Mouse (Mus musculus) lung, adult 18-20 months (tissue): ENCODE data around the gene Ncapd2.
"Not testable (repeated sequence)": the region's sequence is repeated elsewhere in the genome, so short reads cannot be mapped to it uniquely, and the experiment has no call there.

Experiments used
- DNase-seq, 2 experiments: peaks; one replicate each; pipeline ENCODE4 v3.0.0; 2022; ENCODE audit warnings: mixed read lengths in 2 of 2

Ncapd2 gene

DNA sequence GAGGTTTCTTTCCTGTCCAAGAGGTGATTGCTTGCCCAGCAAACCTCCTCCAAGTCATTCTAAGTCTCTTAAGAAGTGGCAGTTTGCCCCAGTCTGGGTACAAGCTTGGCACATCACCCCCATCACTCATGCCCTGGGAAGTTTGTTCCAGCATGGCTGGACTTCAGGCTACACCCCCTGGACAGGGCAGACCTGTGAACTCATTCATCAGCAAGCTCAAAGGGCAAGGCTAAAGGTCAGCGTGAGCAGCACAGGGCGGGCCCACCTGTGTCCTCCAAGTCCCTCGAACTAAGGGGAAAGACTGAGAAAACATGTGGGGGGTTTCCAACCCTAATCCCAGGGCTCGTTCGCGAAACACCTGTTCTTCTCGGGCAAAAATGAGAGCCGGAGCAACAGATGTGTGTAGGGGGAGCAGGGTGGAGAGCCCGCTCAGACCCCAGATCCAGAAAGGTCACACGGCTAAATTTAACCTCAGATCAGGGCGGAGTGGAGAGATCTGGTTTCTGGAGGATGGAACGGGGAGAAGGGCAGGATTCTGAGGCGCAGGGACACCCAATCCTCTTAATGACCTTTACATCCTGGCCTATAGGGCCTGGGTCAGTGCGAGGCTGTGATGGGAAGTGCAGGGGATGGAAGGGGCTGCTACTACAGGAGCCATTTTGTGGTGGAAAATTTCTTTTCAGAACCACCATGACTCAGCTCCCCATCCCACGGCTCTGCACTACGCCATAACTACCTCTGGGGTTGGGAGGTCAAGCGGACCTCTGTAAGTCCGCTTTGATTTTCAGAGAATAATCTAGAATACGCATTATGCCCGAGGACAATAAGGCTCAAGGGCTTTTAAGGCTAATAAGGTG lies 27.5 kb downstream of the Ncapd2 start:
- peak; percentile 27 to 49 for DNase-seq

DNA sequence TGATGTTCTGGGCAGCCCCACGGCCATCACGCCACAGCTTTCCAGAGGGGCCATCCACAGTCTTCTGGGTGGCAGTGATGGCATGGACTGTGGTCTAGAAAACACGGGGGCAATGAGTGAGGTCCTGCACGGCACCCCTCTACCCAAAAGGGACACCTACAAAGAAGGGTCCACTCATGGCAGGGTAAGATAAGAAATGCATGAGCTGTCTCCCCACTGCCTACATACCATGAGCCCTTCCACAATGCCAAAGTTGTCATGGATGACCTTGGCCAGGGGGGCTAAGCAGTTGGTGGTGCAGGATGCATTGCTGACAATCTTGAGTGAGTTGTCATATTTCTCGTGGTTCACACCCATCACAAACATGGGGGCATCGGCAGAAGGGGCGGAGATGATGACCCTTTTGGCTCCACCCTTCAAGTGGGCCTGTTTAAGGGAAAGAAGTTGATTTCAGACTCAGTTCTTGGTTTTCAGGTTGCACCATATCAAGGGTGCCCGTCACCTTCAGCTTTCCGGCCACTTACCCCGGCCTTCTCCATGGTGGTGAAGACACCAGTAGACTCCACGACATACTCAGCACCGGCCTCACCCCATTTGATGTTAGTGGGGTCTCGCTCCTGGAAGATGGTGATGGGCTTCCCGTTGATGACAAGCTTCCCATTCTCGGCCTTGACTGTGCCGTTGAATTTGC lies 28.7 kb downstream of the Ncapd2 start:
- not testable (repeated sequence) for DNase-seq

DNA sequence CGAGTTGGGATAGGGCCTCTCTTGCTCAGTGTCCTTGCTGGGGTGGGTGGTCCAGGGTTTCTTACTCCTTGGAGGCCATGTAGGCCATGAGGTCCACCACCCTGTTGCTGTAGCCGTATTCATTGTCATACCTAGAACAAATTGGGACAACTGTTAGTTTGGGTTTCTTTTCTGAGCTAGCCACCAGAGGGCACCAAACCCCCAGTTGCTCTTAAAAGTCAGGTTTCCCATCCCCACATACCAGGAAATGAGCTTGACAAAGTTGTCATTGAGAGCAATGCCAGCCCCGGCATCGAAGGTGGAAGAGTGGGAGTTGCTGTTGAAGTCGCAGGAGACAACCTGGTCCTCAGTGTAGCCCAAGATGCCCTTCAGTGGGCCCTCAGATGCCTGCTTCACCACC lies 29.5 kb downstream of the Ncapd2 start:
- peak; percentile 59 to 75 for DNase-seq

DNA sequence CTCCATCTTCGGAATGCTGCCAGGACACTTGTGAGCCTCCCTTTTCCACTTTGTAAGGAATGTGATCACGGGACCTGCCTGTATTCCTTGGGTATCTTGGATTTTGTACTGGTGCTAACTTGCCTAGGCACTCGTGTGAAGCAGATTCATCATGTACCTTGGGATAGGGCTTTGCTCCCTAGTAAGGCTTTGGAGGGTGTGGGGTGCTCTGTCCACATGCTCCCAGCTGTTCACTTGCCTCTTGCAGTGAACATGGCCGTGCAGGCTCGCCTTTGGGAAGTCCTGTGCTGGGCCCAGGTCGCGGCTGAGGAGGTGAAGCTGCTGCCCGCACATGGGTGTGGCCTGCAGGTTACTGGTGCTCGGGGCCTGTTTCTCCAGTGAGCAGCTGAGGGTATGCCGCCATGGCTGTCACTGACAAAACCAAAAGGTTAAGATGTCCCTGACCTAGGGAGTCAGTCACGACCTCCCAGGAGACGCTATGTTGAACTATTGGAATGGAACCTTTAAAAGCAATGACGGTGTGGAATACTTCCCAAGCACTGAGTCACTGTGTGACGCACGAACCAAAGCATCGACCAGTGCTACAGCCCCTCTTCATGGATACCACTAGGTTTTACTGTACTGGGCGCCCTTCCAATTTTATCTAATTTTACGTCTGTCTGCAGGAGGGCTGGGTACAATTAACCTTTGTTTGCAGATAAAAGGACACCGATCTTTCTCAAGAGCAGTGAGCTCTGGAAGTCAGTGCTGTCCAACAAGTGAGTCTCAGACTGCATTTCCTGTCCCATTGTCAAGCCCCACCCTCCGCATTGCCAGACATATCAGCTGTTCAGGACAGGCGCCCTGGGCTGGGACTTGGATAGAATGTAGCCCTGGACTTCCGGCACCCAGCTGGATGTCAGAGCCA lies 30.4 kb downstream of the Ncapd2 start:
- peak; percentile 69 to 80 for DNase-seq

DNA sequence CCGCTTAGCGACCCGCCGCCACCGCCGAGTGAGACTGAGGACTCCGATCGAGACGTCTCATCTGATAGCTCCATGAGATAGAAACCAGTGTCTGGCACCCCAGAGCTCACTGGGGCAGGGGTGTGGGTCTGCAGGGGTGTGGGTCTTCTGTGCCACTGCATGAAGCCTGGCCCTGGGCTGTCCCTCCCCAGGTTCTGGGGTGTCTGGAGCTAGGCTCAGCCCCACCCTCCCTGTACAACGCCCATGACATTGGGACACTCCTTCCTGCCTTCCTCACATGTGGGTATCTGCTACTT lies 31.0 kb downstream of the Ncapd2 start:
- DNase-seq: no peak

DNA sequence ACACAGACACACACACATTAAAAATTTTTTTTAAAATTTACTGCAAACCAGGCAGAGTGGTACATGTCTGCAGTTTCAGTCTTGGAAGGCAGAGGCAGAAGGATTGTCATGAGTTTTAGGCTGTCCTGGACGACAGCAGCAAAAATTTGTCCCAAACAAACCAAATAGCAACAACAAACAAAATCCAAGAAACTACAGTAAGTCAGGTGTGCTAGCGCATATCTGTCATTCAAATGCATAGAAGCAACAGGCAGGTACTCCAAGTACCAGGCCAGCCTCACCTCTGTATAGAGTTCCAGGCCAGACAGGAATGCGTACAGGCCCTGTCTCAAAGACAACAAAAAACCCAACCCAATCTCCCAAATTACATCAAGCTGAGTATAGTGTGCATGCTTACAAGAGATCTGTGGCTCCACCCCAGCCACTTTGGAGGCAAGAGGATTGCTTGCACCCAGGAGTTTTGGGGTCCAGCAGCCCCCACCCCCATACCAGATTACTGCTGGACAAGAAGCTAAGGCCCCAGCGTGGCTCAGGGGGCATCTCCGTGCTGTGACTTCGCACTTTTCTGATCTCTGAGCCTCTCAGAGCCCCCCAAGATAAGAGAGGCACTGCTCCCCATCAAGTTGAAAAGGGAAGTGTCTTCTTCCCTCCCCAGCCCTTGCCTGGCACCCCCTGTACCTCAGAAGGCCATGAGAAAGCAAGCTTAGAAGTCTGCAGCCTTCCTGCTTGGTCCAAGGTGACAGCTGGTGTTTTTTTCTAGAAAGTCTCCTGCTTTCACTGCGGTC lies 31.5 kb downstream of the Ncapd2 start:
- DNase-seq: no peak

DNA sequence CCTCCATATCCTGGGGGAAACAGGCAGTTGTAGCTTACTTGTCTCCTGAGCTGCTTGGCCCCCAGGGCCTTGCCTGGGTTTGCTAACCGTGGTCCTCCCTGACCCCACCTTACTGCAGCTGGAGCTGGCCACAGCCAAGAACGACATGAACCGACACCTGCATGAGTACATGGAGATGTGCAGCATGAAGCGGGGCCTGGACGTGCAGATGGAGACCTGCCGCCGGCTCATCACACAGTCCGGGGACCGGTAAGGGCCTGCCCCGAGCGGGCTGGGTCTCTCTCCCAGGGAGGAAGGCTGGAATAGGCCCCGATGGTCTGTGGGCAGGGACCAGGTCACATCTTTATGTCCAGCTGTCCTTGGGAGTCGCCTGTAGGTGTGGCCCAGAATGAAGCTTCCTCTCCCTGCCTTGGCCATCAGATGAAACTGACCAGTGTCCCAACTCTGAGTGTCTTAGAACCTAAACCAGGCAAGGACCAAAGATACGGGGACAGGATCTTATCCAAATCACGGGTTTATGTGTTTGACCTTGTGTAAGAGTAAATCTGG lies 32.5 kb downstream of the Ncapd2 start:
- no peak for DNase-seq

DNA sequence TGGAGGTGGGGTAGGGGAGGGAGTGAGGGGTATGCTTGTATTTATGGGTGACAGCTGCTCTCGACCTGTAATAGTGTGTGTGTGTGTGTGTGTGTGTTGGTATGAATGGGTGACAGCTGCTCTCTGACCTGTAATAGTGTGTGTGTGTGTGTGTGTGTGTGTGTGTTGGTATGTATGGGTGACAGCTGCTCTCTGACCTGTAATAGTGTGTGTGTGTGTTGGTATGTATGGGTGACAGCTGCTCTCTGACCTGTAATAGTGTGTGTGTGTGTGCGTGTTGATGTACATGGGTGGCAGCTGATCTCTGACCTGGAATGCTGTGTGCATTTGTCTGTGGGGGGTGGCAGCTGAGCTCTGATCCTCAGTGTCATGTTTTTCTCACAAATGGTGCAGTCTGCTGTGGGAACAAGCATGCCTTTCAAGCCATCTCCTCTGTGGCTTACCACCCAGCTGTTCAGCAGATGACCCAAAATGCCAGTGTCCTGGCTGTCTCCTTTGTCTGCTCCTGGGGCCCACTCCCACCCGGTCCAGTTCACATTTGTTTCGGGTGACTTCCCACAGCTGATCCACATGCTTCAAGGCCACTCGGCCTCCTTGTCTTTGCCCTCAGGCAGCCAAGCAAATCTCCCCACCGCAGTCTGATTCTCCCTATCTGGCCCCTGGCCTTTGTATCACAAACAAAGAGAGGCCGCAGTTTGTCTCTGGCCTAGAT lies 34.4 kb downstream of the Ncapd2 start:
- no peak for DNase-seq

DNA sequence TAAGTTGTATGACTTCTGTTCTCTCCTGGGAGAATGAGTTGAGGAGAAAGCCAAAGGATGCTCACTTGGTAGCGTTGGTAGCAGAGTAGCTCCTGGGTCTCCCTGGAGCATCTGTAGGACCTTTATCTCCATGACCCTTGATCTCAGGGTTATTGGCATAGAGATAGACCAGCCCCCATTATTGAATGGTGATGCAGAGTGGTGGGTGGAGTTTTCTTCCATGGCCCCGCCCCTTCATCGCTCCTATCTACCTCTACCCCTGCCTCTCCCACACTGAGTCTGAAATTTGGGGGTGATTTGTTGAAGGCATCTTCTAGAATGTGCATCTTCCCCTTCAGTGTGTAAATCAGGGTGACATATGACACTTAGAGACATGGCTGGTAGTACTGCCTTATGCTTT lies 35.0 kb downstream of the Ncapd2 start:
- DNase-seq: no peak

DNA sequence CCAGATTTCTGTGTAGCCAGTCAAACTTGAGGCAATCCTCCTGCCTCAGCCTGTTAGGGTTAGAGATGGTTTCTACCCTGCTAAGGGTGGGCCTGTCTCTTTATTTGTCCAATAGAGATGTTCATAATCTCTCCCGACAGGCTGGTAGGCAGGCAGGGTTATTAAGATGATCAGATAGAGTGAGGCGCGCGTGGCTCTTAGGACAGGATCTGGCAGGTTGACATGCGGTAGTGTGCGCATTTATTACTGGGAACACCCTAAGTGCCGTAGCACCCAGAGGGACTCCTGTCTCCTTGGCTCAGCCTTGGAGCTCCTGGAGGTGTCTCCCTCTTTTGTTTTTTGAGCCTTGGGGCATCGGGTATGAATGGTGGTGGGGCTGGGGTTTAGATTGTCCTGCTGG lies 36.2 kb downstream of the Ncapd2 start:
- no peak for DNase-seq

DNA sequence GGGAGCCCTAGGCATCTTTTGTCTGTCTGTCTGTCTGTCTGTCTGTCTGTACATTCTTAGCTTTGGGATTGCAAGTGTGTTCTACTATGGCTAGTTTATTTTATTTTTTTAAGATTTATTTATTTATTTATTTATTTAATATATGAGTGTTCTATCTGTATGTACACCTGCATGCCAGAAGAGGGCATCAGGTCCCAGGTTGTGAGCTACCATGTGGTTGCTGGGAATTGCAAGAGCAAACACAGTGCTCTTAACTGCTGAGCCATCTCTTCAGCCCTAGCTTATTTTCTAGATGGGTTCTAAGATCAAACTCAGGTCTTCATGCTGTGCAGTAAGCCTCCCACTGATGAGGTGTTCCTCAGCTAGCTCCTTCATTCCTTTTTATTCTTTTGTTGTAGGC lies 37.0 kb downstream of the Ncapd2 start:
- DNase-seq: no peak

DNA sequence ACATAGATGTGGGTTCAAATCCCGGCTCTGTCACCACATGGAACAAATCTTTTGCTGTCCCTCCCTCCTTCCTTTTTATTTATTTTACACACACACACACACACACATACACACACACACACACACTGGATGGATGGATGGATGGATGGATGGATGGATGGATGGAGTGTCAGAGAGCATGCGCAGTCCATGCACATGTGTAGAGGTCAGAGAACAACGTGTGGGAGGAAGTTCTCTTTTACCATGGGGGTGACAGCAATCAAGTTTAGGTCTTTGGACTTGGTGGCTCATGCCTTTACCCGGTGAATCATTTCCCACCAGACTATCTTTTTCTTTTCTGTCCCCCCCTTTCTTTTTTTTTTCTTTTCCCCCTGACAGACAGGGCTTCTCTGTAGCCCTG lies 37.8 kb downstream of the Ncapd2 start:
- no peak for DNase-seq

DNA sequence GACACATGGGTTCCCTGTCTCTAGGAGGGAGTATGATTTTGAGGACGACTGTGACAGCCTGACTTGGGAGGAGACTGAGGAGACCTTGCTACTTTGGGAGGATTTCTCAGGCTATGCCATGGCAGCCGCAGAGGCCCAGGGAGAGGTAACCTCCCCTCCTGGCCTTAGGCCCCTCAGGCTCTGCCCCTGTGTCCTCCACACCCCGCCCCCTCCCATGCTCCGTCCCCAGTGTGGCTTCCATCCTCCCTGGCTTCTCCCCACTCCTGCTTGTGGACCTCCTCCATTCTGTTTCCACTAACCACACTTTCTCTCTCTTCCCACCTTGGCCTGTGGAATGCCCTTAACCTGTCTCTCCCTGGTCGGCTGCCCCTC lies 38.5 kb downstream of the Ncapd2 start:
- DNase-seq: no peak

DNA sequence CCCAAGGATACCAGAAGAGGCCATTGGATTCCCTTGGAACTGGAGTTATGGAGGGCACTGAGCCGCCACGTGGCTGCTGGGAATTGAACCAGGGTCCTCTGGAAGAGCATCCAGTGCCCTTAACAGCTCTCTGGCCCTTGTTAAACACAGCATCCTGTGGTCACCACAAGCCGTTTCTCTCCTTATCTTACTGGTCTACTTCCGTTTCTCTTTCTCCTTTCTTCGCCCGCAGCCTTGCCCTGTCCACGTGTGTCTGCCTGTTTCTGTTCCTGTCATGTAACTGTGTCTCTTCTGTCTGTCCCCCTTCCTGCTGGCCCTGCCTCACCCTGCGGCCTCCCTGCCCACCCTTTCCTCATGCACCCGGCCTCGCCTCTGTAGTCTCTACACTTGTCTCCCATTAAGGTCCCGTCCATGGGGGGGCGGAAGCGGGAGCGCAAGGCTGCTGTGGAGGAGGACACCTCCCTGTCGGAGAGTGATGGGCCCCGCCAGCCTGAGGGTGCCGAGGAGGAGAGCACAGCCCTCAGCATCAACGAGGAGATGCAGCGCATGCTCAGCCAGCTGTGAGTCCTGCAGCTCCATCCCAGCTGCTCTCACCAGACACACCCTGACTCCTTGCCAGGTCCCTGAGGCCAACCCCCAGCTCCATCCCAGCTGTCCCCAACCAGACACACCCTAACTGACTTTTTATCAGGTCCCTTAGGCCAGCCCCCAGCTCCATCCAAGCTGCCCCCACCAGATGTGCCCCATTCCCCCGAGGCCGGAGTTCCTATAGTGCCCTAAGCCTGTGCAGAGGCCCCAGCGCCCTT lies 39.1 kb downstream of the Ncapd2 start:
- no peak for DNase-seq

DNA sequence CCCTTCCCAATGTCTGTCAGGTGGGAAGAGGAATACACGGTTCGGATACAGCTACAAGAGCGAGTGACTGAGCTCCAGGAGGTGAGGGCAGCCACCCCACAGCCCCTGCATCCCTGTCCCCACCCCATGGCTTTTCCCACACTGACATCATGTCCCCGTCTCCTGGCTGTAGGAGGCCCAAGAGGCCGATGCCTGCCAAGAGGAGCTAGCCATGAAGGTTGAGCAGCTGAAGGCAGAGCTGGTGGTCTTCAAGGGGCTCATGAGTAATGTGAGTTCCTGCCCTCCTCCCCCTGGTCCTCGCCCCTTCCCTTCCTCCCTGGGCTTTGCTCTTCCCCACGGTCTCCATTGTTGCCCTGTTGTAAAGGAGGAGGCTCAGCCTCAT lies 41.9 kb downstream of the Ncapd2 start:
- DNase-seq: no peak

DNA sequence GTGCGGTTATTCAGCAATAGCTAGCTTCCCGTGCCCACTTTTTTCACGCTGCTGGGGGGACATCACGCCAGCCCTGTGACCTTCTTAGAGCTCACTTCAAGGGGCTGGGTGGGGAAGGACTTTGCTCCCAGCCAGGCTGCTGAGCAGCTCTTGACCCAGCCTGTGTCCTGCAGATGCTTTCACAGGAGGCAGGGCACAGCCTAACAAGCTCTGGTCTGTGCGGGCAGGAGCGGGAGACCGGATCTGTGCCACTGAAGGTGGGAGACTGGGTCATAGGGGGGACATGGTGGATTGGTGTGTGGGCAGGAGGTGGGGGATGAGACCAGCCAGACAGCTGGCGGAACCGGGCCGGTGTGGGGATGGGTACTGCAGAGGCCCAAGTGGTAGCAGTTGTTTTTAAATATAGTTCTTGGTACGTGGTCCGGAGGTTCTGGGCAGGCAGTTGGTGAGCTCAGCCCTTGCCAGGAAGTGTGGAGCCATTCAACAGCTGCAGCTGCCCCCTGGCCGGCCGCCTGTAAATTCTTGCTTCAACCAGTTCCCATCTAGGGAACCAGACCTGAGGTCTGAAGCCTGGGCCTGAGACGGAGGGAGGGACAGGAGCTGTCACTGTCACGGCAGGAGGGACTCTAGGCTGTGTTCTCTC lies 42.5 kb downstream of the Ncapd2 start:
- peak in 1 of 2 experiments; percentile 27 for DNase-seq

DNA sequence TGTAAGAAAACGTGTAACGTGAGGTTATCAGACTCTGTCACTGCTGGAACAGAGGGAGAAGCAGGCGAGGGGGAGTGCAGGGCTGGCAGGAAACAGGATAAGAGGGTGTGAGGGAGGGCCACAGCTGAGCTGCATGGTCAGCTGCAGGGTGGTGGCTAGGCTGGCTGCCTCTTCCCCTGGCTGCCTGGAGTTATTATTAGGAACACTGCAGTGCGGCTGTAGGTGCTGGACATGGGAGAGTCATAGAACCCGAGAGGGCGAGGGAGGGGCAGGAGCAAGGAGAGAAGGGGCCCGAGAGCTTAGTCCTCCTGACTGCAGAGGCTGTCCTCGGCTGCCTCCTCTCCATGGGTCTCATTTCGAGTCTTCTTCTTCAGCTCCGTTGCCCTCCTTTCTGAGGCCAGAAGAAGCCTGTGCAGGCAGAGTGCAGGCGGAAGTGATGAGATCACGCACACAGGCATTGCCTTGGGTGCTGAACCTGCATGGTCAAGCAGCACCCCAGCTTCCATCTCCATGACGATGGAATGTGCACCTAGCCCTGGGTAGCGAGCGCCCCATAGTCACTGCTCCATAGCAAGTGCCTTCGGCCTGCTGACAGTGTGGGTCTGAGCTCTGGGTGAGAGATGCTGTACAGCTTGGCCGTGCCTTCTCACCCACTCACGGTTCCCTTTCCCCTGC lies 43.1 kb downstream of the Ncapd2 start:
- DNase-seq: peak in 1 of 2 experiments; percentile 32

DNA sequence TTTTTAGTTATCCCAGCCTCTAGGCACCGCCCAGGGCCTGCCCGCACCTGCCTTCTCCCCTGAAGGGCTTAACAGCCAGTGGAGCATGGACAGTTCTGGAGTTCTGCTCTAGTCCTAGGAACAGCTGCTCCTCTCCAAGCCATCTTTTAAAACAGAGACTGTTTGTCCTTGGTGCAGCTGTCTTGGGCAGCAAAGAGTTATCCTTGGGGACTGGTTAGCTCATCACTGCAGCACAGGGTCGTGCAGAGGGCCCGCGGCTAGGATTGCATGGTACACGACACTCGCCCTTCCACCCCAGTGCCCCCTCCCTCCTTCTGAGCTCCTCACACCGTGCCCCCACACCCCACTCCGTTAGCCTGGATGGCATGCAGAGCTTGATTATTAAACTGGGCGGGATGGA lies 44.2 kb downstream of the Ncapd2 start:
- no peak for DNase-seq

DNA sequence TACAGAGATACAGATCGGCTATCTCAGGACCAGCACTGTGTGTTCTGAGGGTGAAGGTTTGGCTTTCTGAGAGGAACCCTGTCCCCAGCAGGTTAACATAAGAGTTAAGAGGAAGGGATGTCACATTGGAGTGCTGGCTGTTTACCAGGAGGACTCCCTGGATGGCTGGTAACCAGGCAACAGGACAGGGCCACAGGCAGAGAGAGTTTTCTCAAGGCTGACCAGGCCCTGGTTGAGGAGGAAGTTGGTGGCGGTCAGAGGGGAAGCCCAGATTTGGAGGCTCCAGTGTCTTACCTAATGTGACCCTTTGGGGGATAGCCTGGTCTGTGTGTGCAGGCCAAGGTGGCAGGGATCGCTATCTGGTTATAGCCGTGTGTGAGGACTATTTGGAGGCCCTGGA lies 44.7 kb downstream of the Ncapd2 start:
- DNase-seq: peak; percentile 52 to 65

DNA sequence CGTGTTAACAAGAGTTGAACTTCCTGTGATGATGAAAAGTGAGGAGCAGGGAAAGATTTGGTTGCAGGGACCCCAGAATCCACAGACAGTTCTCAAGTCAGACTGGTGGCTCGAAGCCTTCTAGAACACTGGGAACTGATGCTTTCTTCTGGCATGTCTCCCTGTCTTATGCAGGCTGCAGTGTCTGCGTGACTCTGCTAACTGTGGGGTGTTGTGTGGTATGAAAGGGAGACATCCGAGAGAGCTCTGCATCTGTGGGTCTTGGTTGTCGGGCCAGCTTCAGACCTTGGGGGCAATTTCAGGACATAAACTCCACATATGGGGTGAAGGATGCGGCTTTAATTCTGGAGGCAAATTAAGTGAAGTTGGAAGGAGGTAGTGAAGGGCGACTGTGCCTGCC lies 45.4 kb downstream of the Ncapd2 start:
- DNase-seq: no peak
